ENCODE assay signal across 7 mouse cellular contexts in the genomic region with DNA sequence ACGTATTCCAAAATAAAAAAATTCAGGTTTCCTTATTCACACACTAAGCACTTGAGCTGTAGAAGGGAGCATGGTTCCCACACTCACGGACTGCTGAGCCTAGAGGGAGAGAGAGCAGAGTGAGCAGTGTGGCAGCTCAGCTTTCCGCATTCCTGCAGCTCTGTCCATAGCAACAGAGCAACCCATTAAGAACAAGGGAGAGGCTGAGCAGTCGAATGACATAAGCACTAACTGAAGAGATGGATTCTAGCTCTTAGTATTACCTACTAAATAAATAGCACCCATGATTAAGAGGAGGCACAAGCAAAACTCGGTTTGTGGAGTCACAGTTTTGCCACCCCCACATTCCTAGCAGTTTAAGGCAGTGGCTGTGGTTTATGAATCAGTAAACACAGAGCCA. TPM values are rescaled to one million over a fixed set of nuclear protein-coding genes. Genes with fewer than 3 reads are reported as not detected.
DNase-seq lines count a peak whose midpoint lies in the region; ATAC-seq lines count a peak whose summit lies in the region.

No protein-coding gene starts in this region.

- peak; percentile 4 for DNase-seq in retina, postnatal 1 day
- DNase-seq in retina, embryonic 14.5 days (ENCODE audit: low spot score): no peak
- peak; percentile 62 for DNase-seq in forebrain, embryonic 14.5 days (ENCODE audit: low spot score)
- DNase-seq in lung, postnatal 36 days: peak; percentile 62
- DNase-seq in yolk sac, embryonic 10.5 days (ENCODE audit: low spot score): peak; percentile 28
- DNase-seq in cerebellum, adult 9-11 months: no peak

- WGBS in forebrain, embryonic 14.5 days: 22% methylated on average over 5 of the region's 5 CpGs
- WGBS in intestine, embryonic 15.5 days: 36% methylated on average over 5 of the region's 5 CpGs

- H3K36me3 ChIP-seq in forebrain, embryonic 14.5 days (ENCODE audit: control insufficient read depth, insufficient read depth, low read length): peaks cover 63% of the 10 kb centered on the region
- H3K36me3 ChIP-seq in intestine, embryonic 15.5 days: peaks cover 17% of the 10 kb centered on the region

- H3K27me3 ChIP-seq in forebrain, embryonic 14.5 days (replicated peaks; ENCODE audit: control insufficient read depth, insufficient read depth, low read length): no peaks in the 10 kb centered on the region
- H3K27me3 ChIP-seq in intestine, embryonic 15.5 days (replicated peaks): no peaks in the 10 kb centered on the region

- no peaks in the 10 kb centered on the region for H3K9me3 ChIP-seq in forebrain, embryonic 14.5 days (replicated peaks; ENCODE audit: control insufficient read depth, low read length)
- H3K9me3 ChIP-seq in intestine, embryonic 15.5 days: no peaks in the 10 kb centered on the region

- no peak overlapping the region for H3K4me3 ChIP-seq in forebrain, embryonic 14.5 days (ENCODE audit: low read depth, low read length)
- no peak overlapping the region for H3K4me3 ChIP-seq in intestine, embryonic 15.5 days (replicated peaks)

- H3K4me2 ChIP-seq in forebrain, embryonic 14.5 days (ENCODE audit: low read length): no peak overlapping the region
- H3K4me2 ChIP-seq in intestine, embryonic 15.5 days (replicated peaks): no peak overlapping the region

- H3K9ac ChIP-seq in forebrain, embryonic 14.5 days (ENCODE audit: low read length): no peak overlapping the region
- no peak overlapping the region for H3K9ac ChIP-seq in intestine, embryonic 15.5 days

- no peak overlapping the region for H3K27ac ChIP-seq in forebrain, embryonic 14.5 days (ENCODE audit: low read depth, low read length)
- no peak overlapping the region for H3K27ac ChIP-seq in intestine, embryonic 15.5 days

- no peaks in the 10 kb centered on the region for H3K4me1 ChIP-seq in forebrain, embryonic 14.5 days (ENCODE audit: control insufficient read depth, insufficient read depth, low read length)
- no peaks in the 10 kb centered on the region for H3K4me1 ChIP-seq in intestine, embryonic 15.5 days (replicated peaks)

- peak; percentile 77 for ATAC-seq in forebrain, embryonic 14.5 days
- ATAC-seq in intestine, embryonic 15.5 days: no peak

RNA-seq across cellular contexts. Expression of gene Rbl1, which starts 34.2 kb away (rescaled TPM):
- polyA plus RNA-seq in forebrain, embryonic 14.5 days (2014; fragmentation: Nextera tagmentation; extraction: Ambion mirVana): 12.1 and 16.1 TPM in 2 replicates
- 19.5 and 23.3 TPM in 2 replicates for polyA plus RNA-seq in intestine, embryonic 15.5 days (2015; fragmentation: Nextera tagmentation; extraction: Ambion mirVana)

RNA-seq across cellular contexts. Expression of gene Samhd1, which starts 35.1 kb away (rescaled TPM):
- polyA plus RNA-seq in forebrain, embryonic 14.5 days (2014; fragmentation: Nextera tagmentation; extraction: Ambion mirVana): 13.6 and 15.6 TPM in 2 replicates
- 23.5 and 23.7 TPM in 2 replicates for polyA plus RNA-seq in intestine, embryonic 15.5 days (2015; fragmentation: Nextera tagmentation; extraction: Ambion mirVana)

Comparison
In these comparisons a context has a peak if more than half of its experiments do, and no peak if none do; other contexts are left out.
1. DNase-seq: peak in retina, postnatal 1 day (single experiment), forebrain, embryonic 14.5 days (single experiment), lung, postnatal 36 days (single experiment) and yolk sac, embryonic 10.5 days (single experiment); none in retina, embryonic 14.5 days (single experiment) and cerebellum, adult 9-11 months (single experiment).